ENCODE assay signal across 15 mouse cellular contexts in the genomic region with DNA sequence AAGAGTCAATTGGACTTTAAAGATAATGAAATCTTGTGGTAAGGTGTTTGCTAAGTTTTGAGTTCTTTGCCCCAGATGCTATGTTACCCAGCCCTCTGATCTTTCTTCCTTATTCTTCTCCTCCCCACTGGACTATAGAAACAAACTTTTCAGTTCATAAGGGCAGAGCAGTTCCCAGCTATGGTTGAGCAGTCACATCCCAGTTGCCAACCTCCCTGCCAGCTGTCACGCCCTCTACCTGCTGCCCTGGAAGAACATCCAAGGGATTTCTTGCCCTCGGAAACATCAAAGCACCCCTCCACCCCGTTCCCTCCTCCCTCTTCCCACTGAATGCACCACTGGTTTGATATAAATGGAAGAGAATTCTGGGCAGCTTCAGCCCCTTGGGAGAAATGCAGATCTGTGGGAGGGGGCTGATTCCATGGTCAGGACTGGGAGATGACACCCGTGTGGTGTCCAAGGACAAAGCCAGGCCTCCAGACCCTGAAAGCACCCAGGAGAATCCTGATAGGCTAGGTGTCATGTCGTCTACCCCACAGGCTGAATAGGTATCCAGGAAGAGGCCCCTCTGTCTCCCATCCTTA.
DNase-seq lines count a peak whose midpoint lies in the region; TF ChIP-seq lines count a peak whose summit lies in the region.
"Had no signal": no experiment of that assay in that cellular context is flagged by ENCODE, and none has a peak within 500 bp of the region (broad histone marks: within the 10 kb centered on the region; RNA-seq: fewer than 3 reads in every experiment).

No protein-coding gene starts in this region.

- TF ChIP-seq CTCF in heart, adult 2 months (IDR thresholded peaks at IDR 0.05), result no peak

- no peak for TF ChIP-seq POLR2A in heart, adult 2 months (IDR thresholded peaks at IDR 0.05; ENCODE audit: insufficient read depth, low read depth, low read length)

- peak; percentile 72 for DNase-seq in heart, adult 11 months
- no peak for DNase-seq in heart, adult 2 months
- DNase-seq in retina, postnatal 1 day, result peak; percentile 28
- DNase-seq in retina, embryonic 14.5 days (ENCODE audit: low spot score), result no peak
- peak; percentile 12 for DNase-seq in kidney, postnatal 10 days
- DNase-seq in lung, postnatal 25 days (ENCODE audit: low spot score), result no peak
- no peak for DNase-seq in cerebellum, postnatal 36 days
- DNase-seq in left cerebral cortex, adult 18-20 months (ENCODE audit: low spot score in 2 of 2), result no peak
- DNase-seq: cerebellum, adult 18-20 months; heart, adult 18-20 months; lung, postnatal 14 days; right cerebral cortex, postnatal 25 days; thymus, postnatal 25 days had no signal

- no peak for TF ChIP-seq EP300 in heart, adult 2 months (IDR thresholded peaks at IDR 0.05; ENCODE audit: insufficient read depth, low read depth, low read length)

- 65% methylated on average over 5 of the region's 5 CpGs for WGBS in heart, adult 2 months

- no peak overlapping the region for H3K9ac ChIP-seq in heart, adult 2 months (ENCODE audit: low read depth, low read length)
- H3K9ac ChIP-seq: liver, embryonic 14.5 days had no signal

- H3K36me3 ChIP-seq in heart, adult 2 months (ENCODE audit: control insufficient read depth, insufficient read depth, low read length), result no peaks in the 10 kb centered on the region

- no peaks in the 10 kb centered on the region for H3K27me3 ChIP-seq in heart, adult 2 months (ENCODE audit: control insufficient read depth, insufficient read depth, low read length)

- H3K27ac ChIP-seq in heart, adult 2 months, result no peak overlapping the region
- H3K27ac ChIP-seq: liver, embryonic 14.5 days had no signal

- H3K79me2 ChIP-seq in heart, adult 2 months (replicated peaks; ENCODE audit: control insufficient read depth, insufficient read depth, low read length), result no peaks in the 10 kb centered on the region

- H3K4me1 ChIP-seq in heart, adult 2 months (ENCODE audit: control insufficient read depth, insufficient read depth, low read length), result no peaks in the 10 kb centered on the region

- no peak overlapping the region for H3K4me3 ChIP-seq in heart, adult 2 months
- H3K4me3 ChIP-seq: erythroblast, embryonic 14.5 days had no signal

- intact Hi-C loops in heart, adult 2 months (cut with DNase I), result no loop called here

Comparison
In these comparisons a context has a peak if more than half of its experiments do, and no peak if none do; other contexts are left out.
1. DNase-seq: peak in heart, adult 11 months (single experiment), retina, postnatal 1 day (single experiment) and kidney, postnatal 10 days (single experiment); none in heart, adult 2 months (0 of 2), retina, embryonic 14.5 days (single experiment), lung, postnatal 25 days (single experiment), cerebellum, postnatal 36 days (0 of 2) and left cerebral cortex, adult 18-20 months (0 of 2).